Mouse (Mus musculus) liver, embryonic 14.5 days (tissue): ENCODE measurements around the gene Fbln1.

Source experiments
- CTCF ChIP-seq: IDR thresholded peaks from 2 replicates; pipeline ENCODE4 v1.5.1; 2016; ENCODE audit warnings: antibody characterized with exemption, low read depth, control low read depth
- EP300 ChIP-seq: IDR thresholded peaks from 2 replicates; pipeline ENCODE4 v1.6.1; 2016; ENCODE audit warnings: antibody characterized with exemption, low read depth

- TF ChIP-seq CTCF, result no peak
- no peak for TF ChIP-seq EP300
Observed at GRCm38 (mm10) chr15:85208332-85208731, 2.6 kb downstream of the Fbln1 start.
